Mouse (Mus musculus): ENCODE measurements around the gene Gm3448.
A peak's percentile ranks its signal among the peaks of the same experiment; 100 is the strongest.
"Not testable (repeated sequence)": the region's sequence is repeated elsewhere in the genome, so short reads cannot be mapped to it uniquely, and the experiment has no call there.

The Gm3448 gene

DNA sequence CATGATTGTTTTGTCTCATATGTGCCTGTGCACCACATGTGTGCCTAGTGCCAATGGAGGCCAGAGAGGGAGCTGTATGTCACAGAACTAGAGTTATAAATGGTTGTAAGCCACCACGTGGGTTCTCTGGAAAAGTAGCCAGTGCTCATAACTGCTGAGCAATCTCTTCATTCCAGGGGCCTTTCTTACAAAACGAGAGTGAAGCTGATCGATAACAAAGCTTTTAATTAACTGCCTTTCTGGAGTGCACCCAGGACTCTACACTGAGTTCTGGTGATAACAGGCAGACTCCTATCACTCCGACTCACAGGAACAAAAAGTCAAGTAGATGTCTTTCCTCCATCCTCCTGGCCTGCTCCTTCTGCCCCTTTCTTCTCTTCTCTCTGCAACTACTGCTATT is 9.9 kb downstream of the Gm3448 start:
- not testable (repeated sequence) for DNase-seq (ENCODE audit: low spot score in 2 of 2)

DNA sequence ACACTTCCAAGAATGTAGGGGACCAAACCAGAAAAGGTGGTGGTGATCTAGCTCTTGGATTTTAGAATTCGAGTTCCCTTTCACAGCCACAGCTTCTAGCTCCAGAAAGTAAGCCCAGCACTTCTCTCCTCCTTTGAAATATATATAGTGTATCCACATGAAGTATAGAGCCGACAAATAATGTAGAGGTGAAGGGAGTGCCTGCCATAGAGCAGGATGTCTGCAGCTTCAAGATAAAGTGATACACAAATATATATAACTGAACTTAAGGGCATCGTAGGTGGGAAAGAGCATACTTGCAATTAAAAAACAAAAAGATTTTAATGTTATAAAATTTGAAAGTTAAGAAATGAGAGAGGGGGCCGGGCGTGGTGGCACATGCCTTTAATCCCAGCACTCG is 15.8 kb downstream of the Gm3448 start:
- not testable (repeated sequence) for DNase-seq (ENCODE audit: low spot score in 2 of 2)

GRCm38 (mm10) chr17:15024502-15025193 is 16.7 kb downstream of the Gm3448 start:
- DNase-seq (ENCODE audit: low spot score in 2 of 2), result not testable (repeated sequence)

- DNase-seq (ENCODE audit: low spot score in 2 of 2), result not testable (repeated sequence)
These were observed 17.4 kb downstream of the Gm3448 start for GRCm38 (mm10) chr17:15023878-15024492.

- DNase-seq (ENCODE audit: low spot score in 2 of 2), result peak; percentile 18 to 54
These were observed 19.7 kb downstream of the Gm3448 start for GRCm38 (mm10) chr17:15021503-15022220.

GRCm38 (mm10) chr17:15009706-15010413 is 31.5 kb downstream of the Gm3448 start, which contains the start of gene Gm3435:
TSS of gene Gm3435 (plus strand) at chr17:15010176.
- DNase-seq (ENCODE audit: low spot score in 2 of 2), result not testable (repeated sequence)

DNA sequence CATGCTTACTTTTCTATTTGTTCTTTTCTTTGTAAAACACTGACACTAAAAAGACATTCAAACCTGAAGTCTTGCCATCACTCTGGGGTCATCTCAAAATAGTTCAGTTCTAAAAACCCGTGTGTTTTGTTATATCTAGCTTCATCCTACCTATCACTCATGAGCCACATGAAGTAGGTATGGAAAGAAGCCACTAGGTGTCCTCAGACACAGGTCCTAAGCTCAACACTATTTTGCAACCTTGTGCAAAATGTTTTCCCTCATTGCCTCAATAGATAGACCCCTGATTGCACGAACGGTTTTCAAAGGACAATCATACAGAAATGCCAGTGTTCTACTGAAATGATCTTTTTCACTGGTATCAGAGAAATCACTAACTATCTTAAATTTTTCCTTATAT is 32.2 kb downstream of the Gm3448 start:
- DNase-seq (ENCODE audit: low spot score in 2 of 2), result not testable (repeated sequence)

DNA sequence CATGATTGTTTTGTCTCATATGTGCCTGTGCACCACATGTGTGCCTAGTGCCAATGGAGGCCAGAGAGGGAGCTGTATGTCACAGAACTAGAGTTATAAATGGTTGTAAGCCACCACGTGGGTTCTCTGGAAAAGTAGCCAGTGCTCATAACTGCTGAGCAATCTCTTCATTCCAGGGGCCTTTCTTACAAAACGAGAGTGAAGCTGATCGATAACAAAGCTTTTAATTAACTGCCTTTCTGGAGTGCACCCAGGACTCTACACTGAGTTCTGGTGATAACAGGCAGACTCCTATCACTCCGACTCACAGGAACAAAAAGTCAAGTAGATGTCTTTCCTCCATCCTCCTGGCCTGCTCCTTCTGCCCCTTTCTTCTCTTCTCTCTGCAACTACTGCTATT is 41.3 kb downstream of the Gm3448 start:
- DNase-seq (ENCODE audit: low spot score in 2 of 2), result not testable (repeated sequence)

- DNase-seq (ENCODE audit: low spot score in 2 of 2), result not testable (repeated sequence)
These were observed 47.2 kb downstream of the Gm3448 start for GRCm38 (mm10) chr17:14994140-14994539.

GRCm38 (mm10) chr17:14993139-14993832 is 48.1 kb downstream of the Gm3448 start:
- DNase-seq (ENCODE audit: low spot score in 2 of 2), result not testable (repeated sequence)

GRCm38 (mm10) chr17:14992522-14993138 is 48.7 kb downstream of the Gm3448 start:
- not testable (repeated sequence) for DNase-seq (ENCODE audit: low spot score in 2 of 2)

DNA sequence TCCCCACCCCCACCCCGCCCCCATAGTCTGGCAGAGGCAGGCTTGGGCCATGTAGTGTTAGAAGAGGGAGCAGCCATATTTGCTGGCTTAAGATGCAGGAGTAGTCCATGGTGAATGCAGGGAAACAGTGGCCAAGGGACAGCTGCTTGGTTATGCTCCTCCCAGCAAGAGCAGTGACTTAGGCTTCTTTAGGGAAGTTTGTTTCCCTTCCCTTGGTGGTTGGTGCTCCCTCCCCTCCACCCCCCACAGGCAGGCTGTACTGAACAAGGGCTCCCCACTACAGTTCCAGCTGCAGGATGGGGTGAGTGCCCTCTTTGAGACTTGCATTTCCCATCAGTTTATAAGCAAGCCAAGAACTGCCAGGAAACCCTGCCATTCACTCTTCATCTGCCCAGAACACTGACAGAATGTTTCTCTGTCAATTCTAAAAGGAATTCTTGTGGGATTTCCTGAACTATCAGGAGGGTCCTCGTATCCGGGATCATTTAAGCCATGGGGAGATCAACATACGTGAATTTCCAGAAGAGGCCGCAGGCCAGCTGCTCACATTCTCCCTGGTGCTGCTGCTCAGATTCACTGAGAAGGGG is 51.1 kb downstream of the Gm3448 start:
- not testable (repeated sequence) for DNase-seq (ENCODE audit: low spot score in 2 of 2)

GRCm38 (mm10) chr17:14978362-14979038 is 62.8 kb downstream of the Gm3448 start, which contains the start of the genes 9030025P20Rik and Gm3417:
TSS of gene 9030025P20Rik (plus strand) at chr17:14978468.
TSS of gene Gm3417 (minus strand) at chr17:14978790.
- not testable (repeated sequence) for DNase-seq (ENCODE audit: low spot score in 2 of 2)

DNA sequence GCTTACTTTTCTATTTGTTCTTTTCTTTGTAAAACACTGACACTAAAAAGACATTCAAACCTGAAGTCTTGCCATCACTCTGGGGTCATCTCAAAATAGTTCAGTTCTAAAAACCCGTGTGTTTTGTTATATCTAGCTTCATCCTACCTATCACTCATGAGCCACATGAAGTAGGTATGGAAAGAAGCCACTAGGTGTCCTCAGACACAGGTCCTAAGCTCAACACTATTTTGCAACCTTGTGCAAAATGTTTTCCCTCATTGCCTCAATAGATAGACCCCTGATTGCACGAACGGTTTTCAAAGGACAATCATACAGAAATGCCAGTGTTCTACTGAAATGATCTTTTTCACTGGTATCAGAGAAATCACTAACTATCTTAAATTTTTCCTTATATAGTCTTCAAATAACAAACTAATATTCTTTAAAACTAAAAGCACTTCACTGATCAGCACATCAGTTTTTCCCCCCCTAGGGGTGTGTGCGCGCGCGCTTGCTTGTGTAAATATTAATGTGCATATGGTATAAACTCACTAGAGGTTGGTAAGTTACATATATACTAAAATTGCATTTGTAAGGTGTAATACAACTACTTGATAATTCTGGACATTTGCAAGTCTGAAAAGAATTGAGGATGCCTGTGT is 63.5 kb downstream of the Gm3448 start:
- DNase-seq (ENCODE audit: low spot score in 2 of 2), result not testable (repeated sequence)

DNA sequence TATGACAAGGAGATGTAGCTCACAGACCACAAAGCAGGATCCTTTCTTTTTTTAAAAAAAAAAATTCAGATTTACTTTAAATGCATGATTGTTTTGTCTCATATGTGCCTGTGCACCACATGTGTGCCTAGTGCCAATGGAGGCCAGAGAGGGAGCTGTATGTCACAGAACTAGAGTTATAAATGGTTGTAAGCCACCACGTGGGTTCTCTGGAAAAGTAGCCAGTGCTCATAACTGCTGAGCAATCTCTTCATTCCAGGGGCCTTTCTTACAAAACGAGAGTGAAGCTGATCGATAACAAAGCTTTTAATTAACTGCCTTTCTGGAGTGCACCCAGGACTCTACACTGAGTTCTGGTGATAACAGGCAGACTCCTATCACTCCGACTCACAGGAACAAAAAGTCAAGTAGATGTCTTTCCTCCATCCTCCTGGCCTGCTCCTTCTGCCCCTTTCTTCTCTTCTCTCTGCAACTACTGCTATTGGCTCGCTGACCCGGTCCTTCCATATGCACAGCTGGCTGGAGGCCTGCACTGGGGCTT is 72.9 kb downstream of the Gm3448 start:
- not testable (repeated sequence) for DNase-seq (ENCODE audit: low spot score in 2 of 2)

- not testable (repeated sequence) for DNase-seq (ENCODE audit: low spot score in 2 of 2)
These were observed 79.7 kb downstream of the Gm3448 start for GRCm38 (mm10) chr17:14961557-14962154.

DNA sequence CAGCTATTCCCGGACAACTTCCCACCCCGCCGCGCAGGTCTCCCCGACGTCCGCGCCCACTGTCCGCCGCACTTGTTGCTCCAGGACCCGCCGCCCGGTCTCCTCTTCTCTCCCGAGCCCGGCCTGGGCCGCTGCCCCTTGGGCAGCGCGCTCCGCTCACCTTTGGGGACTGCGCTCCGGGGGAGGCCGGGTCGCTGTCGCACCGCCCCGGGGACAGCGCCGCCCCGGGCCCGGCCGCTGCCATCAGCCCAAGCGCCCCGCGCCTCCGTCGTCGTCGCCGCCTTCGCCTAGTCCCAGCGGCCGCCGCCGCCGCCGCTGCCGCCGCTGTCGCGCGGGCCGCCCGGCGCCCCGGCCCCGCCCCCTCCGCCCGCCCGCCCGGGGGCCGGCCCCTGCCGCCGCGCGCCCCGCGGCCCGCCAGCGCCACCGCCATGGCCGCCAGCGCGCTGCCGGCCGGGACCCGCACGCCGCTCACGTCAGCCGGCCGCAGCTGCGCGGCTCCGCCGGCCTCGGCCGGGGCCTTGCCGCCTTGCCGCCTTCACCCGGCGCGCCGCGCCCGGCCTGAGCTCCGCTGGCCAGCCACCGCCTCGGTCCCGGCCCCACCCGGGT is 80.3 kb downstream of the Gm3448 start, which contains the start of gene Phf10:
TSS of gene Phf10 (minus strand) at position 323 of the 606 bp plus-strand sequence.
- DNase-seq (ENCODE audit: low spot score in 2 of 2), result peak in 1 of 2 experiments; percentile 34

DNA sequence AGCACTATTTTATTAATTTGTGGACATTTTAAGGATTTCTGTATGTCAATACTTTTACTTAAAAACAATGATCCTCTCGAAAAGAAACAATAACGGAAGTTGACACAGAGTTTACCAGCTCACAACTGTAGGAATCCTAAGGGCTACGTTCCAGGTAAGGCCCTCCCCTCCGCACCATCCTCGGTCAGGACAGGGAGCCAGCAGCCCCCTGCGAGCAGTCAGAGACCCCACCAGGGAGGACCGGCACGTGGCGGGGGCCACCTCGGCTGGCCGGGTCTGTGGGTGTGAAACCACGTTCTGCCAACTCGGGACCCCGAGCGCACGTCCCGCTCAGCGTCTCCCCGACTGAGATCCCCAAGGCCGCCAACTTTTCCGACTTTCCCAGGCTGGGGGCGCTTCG is 80.8 kb downstream of the Gm3448 start:
- DNase-seq (ENCODE audit: low spot score in 2 of 2), result no peak

All from urinary bladder, postnatal 4 days (tissue).